7 mouse cellular contexts compared by ENCODE assay signal in genomic region chr19:50487768-50488167, GRCm38 (mm10).
DNase-seq lines count a peak whose midpoint lies in the region; ATAC-seq lines count a peak whose summit lies in the region.

No protein-coding gene starts in this region.

- ATAC-seq in heart, embryonic 14.5 days (ENCODE audit: insufficient number of reproducible peaks, insufficient read depth, low FRiP score, low read depth), result no peak
- ATAC-seq in neural tube, embryonic 15.5 days (ENCODE audit: low FRiP score), result peak; percentile 91
- no peak for ATAC-seq in liver, embryonic 12.5 days

- peak overlapping the region; percentile 40 for H3K4me2 ChIP-seq in heart, embryonic 14.5 days (ENCODE audit: low read length)
- H3K4me2 ChIP-seq in neural tube, embryonic 15.5 days, result peak overlapping the region; percentile 42
- no peak overlapping the region for H3K4me2 ChIP-seq in liver, embryonic 12.5 days

- no peaks in the 10 kb centered on the region for H3K9me3 ChIP-seq in heart, embryonic 14.5 days (ENCODE audit: control insufficient read depth, low read length)
- H3K9me3 ChIP-seq in neural tube, embryonic 15.5 days (replicated peaks), result no peaks in the 10 kb centered on the region
- H3K9me3 ChIP-seq in liver, embryonic 12.5 days (replicated peaks), result no peaks in the 10 kb centered on the region

- no peaks in the 10 kb centered on the region for H3K36me3 ChIP-seq in heart, embryonic 14.5 days (ENCODE audit: control insufficient read depth, insufficient read depth, low read length)
- no peaks in the 10 kb centered on the region for H3K36me3 ChIP-seq in neural tube, embryonic 15.5 days
- H3K36me3 ChIP-seq in liver, embryonic 12.5 days, result no peaks in the 10 kb centered on the region

- no peaks in the 10 kb centered on the region for H3K27me3 ChIP-seq in heart, embryonic 14.5 days (ENCODE audit: control insufficient read depth, insufficient read depth, low read length)
- H3K27me3 ChIP-seq in neural tube, embryonic 15.5 days (replicated peaks), result no peaks in the 10 kb centered on the region
- H3K27me3 ChIP-seq in liver, embryonic 12.5 days (replicated peaks), result no peaks in the 10 kb centered on the region

- DNase-seq in ovary, adult 18-20 months (ENCODE audit: low spot score), result peak; percentile 2
- no peak for DNase-seq in ovary, postnatal 10 days (ENCODE audit: low spot score)
- peak; percentile 9 to 71 for DNase-seq in left cerebral cortex, adult 9 months (ENCODE audit: low spot score in 2 of 2)
- DNase-seq in c-Kit-positive CD71-positive TER-119-positive erythroid progenitor cells, embryonic 14.5 days (ENCODE audit: low spot score), result no peak

- 0 out of 4 replicates have a peak overlapping the region, but pooled peaks of 1 of the 2 experiments have one; percentile 6 for H3K4me3 ChIP-seq in heart, embryonic 14.5 days (ENCODE audit: control insufficient read depth in 1 of 2, insufficient read depth in 1 of 2, low read depth in 1 of 2, low read length in 2 of 2)
- H3K4me3 ChIP-seq in neural tube, embryonic 15.5 days (replicated peaks), result no peak overlapping the region
- H3K4me3 ChIP-seq in liver, embryonic 12.5 days, result no peak overlapping the region

- no peaks in the 10 kb centered on the region; a peak in 1 of 4 replicates for H3K4me1 ChIP-seq in heart, embryonic 14.5 days (ENCODE audit: control insufficient read depth in 2 of 2, insufficient read depth in 2 of 2, low read length in 2 of 2)
- peaks cover 36% of the 10 kb centered on the region for H3K4me1 ChIP-seq in neural tube, embryonic 15.5 days
- no peaks in the 10 kb centered on the region for H3K4me1 ChIP-seq in liver, embryonic 12.5 days

- WGBS in heart, embryonic 14.5 days, result 22% methylated on average over 11 of the region's 11 CpGs
- 20% methylated on average over 11 of the region's 11 CpGs for WGBS in neural tube, embryonic 15.5 days
- WGBS in liver, embryonic 12.5 days (ENCODE audit: insufficient replicate concordance), result 40% methylated on average over 11 of the region's 11 CpGs

- H3K9ac ChIP-seq in heart, embryonic 14.5 days (ENCODE audit: low read length), result 0 out of 2 replicates have a peak overlapping the region, but pooled peaks have one; percentile 7
- H3K9ac ChIP-seq in neural tube, embryonic 15.5 days (replicated peaks), result no peak overlapping the region
- H3K9ac ChIP-seq in liver, embryonic 12.5 days, result no peak overlapping the region

- no peak overlapping the region for H3K27ac ChIP-seq in heart, embryonic 14.5 days (replicated peaks in 1 of 2; ENCODE audit: control insufficient read depth in 1 of 2, insufficient read depth in 1 of 2, low read depth in 2 of 2, low read length in 2 of 2)
- peak overlapping the region; percentile 37; the same call in 1 of the 2 replicates for H3K27ac ChIP-seq in neural tube, embryonic 15.5 days (replicated peaks)
- H3K27ac ChIP-seq in liver, embryonic 12.5 days, result no peak overlapping the region

Comparison
In these comparisons a context has a peak if more than half of its experiments do, and no peak if none do; other contexts are left out.
1. DNase-seq: peak in ovary, adult 18-20 months (single experiment) and left cerebral cortex, adult 9 months (2 of 2); none in ovary, postnatal 10 days (single experiment) and c-Kit-positive CD71-positive TER-119-positive erythroid progenitor cells, embryonic 14.5 days (single experiment).